Mouse (Mus musculus) adrenal gland, postnatal 14 days (tissue): ENCODE measurements around the gene Rsph3b. TPM values are rescaled to one million over a fixed set of nuclear protein-coding genes. Genes with fewer than 3 reads are reported as not detected.
"Not testable (repeated sequence)": the region's sequence is repeated elsewhere in the genome, so short reads cannot be mapped to it uniquely, and the experiment has no call there.

Experiments
- DNase-seq: peaks from one replicate; pipeline ENCODE4 v3.0.0; 2021; ENCODE audit warnings: mixed read lengths
- total RNA-seq: library from RNA; stranded (reverse); gene quantifications from 2 replicates; pipeline ENCODE4 v1.2.3, GENCODE M21; 2021

Gene Rsph3b
- total RNA-seq, 1 experiment from 2014 or later: 42.2 TPM

- not testable (repeated sequence) for DNase-seq
Observed at GRCm38 (mm10) chr17:6959543-6960259, 11.2 kb upstream of the Rsph3b start.

- peak; percentile 11 for DNase-seq
Observed at GRCm38 (mm10) chr17:6958881-6959280, 10.4 kb upstream of the Rsph3b start.

GRCm38 (mm10) chr17:6948769-6949228 is 317 bp upstream of the Rsph3b start:
- not testable (repeated sequence) for DNase-seq

GRCm38 (mm10) chr17:6947637-6947983 is 872 bp downstream of the Rsph3b start:
- not testable (repeated sequence) for DNase-seq

- not testable (repeated sequence) for DNase-seq
Observed at GRCm38 (mm10) chr17:6942560-6942959, 5.9 kb downstream of the Rsph3b start.

- DNase-seq: not testable (repeated sequence)
Observed at GRCm38 (mm10) chr17:6931625-6932024, 16.9 kb downstream of the Rsph3b start.

GRCm38 (mm10) chr17:6920351-6920894 is 28.1 kb downstream of the Rsph3b start:
- DNase-seq: not testable (repeated sequence)

- DNase-seq: not testable (repeated sequence)
Observed at GRCm38 (mm10) chr17:6919388-6919787, 29.1 kb downstream of the Rsph3b start.

GRCm38 (mm10) chr17:6915282-6915681 is 33.2 kb downstream of the Rsph3b start:
- DNase-seq: not testable (repeated sequence)

- DNase-seq: not testable (repeated sequence)
Observed at GRCm38 (mm10) chr17:6914066-6914465, 34.4 kb downstream of the Rsph3b start.

GRCm38 (mm10) chr17:6900361-6900760 is 48.1 kb downstream of the Rsph3b start:
- not testable (repeated sequence) for DNase-seq

GRCm38 (mm10) chr17:6897996-6898562 is 50.4 kb downstream of the Rsph3b start:
- not testable (repeated sequence) for DNase-seq

GRCm38 (mm10) chr17:6896756-6897155 is 51.7 kb downstream of the Rsph3b start:
- no peak for DNase-seq

- DNase-seq: no peak
Observed at GRCm38 (mm10) chr17:6893332-6893731, 55.1 kb downstream of the Rsph3b start.

- DNase-seq: no peak
Observed at GRCm38 (mm10) chr17:6891966-6892934, 56.2 kb downstream of the Rsph3b start.

GRCm38 (mm10) chr17:6886445-6886844 is 62.0 kb downstream of the Rsph3b start:
- no peak for DNase-seq

GRCm38 (mm10) chr17:6884531-6884930 is 64.0 kb downstream of the Rsph3b start:
- DNase-seq: no peak

GRCm38 (mm10) chr17:6881306-6881705 is 67.2 kb downstream of the Rsph3b start:
- no peak for DNase-seq

GRCm38 (mm10) chr17:6871421-6871820 is 77.1 kb downstream of the Rsph3b start:
- no peak for DNase-seq

- no peak for DNase-seq
Observed at GRCm38 (mm10) chr17:6868810-6869209, 79.7 kb downstream of the Rsph3b start.

GRCm38 (mm10) chr17:6867740-6868139 is 80.7 kb downstream of the Rsph3b start:
- no peak for DNase-seq

- no peak for DNase-seq
Observed at GRCm38 (mm10) chr17:6866576-6866975, 81.9 kb downstream of the Rsph3b start.
